Mouse (Mus musculus) Muller cell, postnatal 12 days (primary cell): ENCODE measurements around the gene Catsperz.

Experiments used
- DNase-seq: peaks from one replicate; pipeline ENCODE4 v3.0.0-alpha.2; 2015; ENCODE audit errors: inconsistent ontology term

The Catsperz gene

GRCm38 (mm10) chr19:6943709-6944108 lies 18.5 kb upstream of the Catsperz start:
- no peak for DNase-seq

GRCm38 (mm10) chr19:6942764-6943163 lies 17.6 kb upstream of the Catsperz start:
- DNase-seq, result no peak

GRCm38 (mm10) chr19:6942249-6942691 lies 17.1 kb upstream of the Catsperz start, which contains the start of gene Gpr137:
TSS of gene Gpr137 (minus strand) at chr19:6942480.
- DNase-seq, result peak; percentile 98

GRCm38 (mm10) chr19:6941372-6942248 lies 16.4 kb upstream of the Catsperz start, which contains the start of gene Bad:
TSS of gene Bad (plus strand) at chr19:6941861.
- DNase-seq, result peak; percentile 95

GRCm38 (mm10) chr19:6940396-6941351 lies 15.5 kb upstream of the Catsperz start:
- DNase-seq, result no peak

- DNase-seq, result no peak
Measured at GRCm38 (mm10) chr19:6939106-6940002, 14.2 kb upstream of the Catsperz start.

GRCm38 (mm10) chr19:6937541-6938465 lies 12.6 kb upstream of the Catsperz start:
- no peak for DNase-seq

- no peak for DNase-seq
Measured at GRCm38 (mm10) chr19:6936299-6936698, 11.1 kb upstream of the Catsperz start.

- DNase-seq, result no peak
Measured at GRCm38 (mm10) chr19:6934195-6934977, 9.2 kb upstream of the Catsperz start, which contains the start of gene Kcnk4. TSS of gene Kcnk4 (minus strand) at chr19:6934515.

- DNase-seq, result no peak
Measured at GRCm38 (mm10) chr19:6933436-6934194, 8.4 kb upstream of the Catsperz start.

GRCm38 (mm10) chr19:6933102-6933435 lies 7.9 kb upstream of the Catsperz start:
- DNase-seq, result no peak

GRCm38 (mm10) chr19:6932018-6932417 lies 6.8 kb upstream of the Catsperz start:
- DNase-seq, result no peak

GRCm38 (mm10) chr19:6931002-6931401 lies 5.8 kb upstream of the Catsperz start:
- no peak for DNase-seq

- no peak for DNase-seq
Measured at GRCm38 (mm10) chr19:6928080-6928479, 2.9 kb upstream of the Catsperz start.

GRCm38 (mm10) chr19:6926559-6927255 lies 1.5 kb upstream of the Catsperz start:
- no peak for DNase-seq

GRCm38 (mm10) chr19:6925611-6926329 lies 590 bp upstream of the Catsperz start:
- DNase-seq, result no peak
